Mouse (Mus musculus): ENCODE data around the gene Asb4.

DNA sequence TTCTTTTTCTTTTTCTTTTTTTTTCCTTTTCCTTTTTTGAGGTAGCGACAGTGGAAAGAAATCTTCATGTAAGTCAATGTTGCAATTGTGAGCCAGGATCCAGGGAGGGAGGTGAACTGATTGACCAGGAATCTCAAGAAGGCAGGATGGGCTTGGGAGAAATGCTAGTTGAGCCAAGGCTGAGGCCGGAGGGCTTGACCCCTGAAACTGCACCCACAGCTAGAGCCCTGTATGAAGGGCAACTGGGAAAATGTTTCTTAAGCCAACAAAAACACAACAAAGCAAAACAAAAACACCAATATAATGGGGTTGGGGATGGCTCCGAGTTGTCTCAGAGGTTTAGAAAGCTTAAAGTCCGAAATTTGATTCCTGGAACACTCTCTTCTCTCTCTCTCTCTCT is 65.2 kb downstream of the Asb4 start:
- TF ChIP-seq EP300 (IDR thresholded peaks at IDR 0.05; ENCODE audit: low read length) (no peak), CTCF (conservative IDR thresholded peaks at IDR 0.05 in 1 of 2, IDR thresholded peaks at IDR 0.05 in 1 of 2; ENCODE audit: low read depth in 2 of 2, low read length in 2 of 2) (no peak), BHLHE40 (IDR thresholded peaks at IDR 0.05; ENCODE audit: low read depth, low read length) (no peak), POLR2A (IDR thresholded peaks at IDR 0.05; ENCODE audit: low read depth, low read length) (no peak), ZMIZ1 (IDR thresholded peaks at IDR 0.05; ENCODE audit: low read depth, low read length) (no peak)

Measured in CH12.LX (cell line).